Mouse (Mus musculus): ENCODE measurements around the gene Arpp19.

DNA sequence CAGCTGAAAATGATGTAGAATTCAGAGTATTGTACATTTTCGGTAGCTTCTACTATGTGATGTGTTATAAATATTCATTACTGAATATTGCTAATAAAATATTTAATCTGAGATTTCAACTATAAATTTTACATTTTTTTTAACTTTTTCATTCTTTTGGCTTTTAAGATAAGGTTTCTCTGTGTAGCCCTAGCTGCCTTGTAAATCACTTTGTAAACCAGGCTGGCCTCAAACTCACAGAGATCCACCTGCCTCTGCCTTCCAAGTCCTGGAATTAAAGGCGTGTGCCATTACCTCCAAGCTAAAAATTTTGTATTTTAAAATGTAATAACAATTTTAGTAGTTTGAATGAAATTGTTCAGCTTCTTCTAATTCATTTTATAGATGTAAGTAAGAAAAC is 20.8 kb upstream of the Arpp19 start:
- TF ChIP-seq ZNF384 (IDR thresholded peaks at IDR 0.05; ENCODE audit: low read depth, low read length) (no peak), HCFC1 (IDR thresholded peaks at IDR 0.05; ENCODE audit: borderline replicate concordance, insufficient read depth, low read length) (no peak), CHD2 (IDR thresholded peaks at IDR 0.05; ENCODE audit: low read depth, low read length) (no peak), MAFK (IDR thresholded peaks at IDR 0.05; ENCODE audit: insufficient read depth, low read depth, low read length) (no peak), ZC3H11A (IDR thresholded peaks at IDR 0.05; ENCODE audit: borderline replicate concordance, low read depth, low read length) (no peak)
